Mouse (Mus musculus) erythroblast, embryonic 14.5 days (primary cell): ENCODE data around the gene Sppl3.

Experiments used
- GATA1 ChIP-seq: IDR thresholded peaks from 2 replicates; pipeline ENCODE4 v1.6.1; 2012; ENCODE audit warnings: low read length, inconsistent platforms, mixed read lengths
- TAL1 ChIP-seq: IDR thresholded peaks from 3 replicates; pipeline ENCODE4 v1.6.1; 2012; ENCODE audit warnings: low read length, inconsistent platforms, mixed read lengths

DNA sequence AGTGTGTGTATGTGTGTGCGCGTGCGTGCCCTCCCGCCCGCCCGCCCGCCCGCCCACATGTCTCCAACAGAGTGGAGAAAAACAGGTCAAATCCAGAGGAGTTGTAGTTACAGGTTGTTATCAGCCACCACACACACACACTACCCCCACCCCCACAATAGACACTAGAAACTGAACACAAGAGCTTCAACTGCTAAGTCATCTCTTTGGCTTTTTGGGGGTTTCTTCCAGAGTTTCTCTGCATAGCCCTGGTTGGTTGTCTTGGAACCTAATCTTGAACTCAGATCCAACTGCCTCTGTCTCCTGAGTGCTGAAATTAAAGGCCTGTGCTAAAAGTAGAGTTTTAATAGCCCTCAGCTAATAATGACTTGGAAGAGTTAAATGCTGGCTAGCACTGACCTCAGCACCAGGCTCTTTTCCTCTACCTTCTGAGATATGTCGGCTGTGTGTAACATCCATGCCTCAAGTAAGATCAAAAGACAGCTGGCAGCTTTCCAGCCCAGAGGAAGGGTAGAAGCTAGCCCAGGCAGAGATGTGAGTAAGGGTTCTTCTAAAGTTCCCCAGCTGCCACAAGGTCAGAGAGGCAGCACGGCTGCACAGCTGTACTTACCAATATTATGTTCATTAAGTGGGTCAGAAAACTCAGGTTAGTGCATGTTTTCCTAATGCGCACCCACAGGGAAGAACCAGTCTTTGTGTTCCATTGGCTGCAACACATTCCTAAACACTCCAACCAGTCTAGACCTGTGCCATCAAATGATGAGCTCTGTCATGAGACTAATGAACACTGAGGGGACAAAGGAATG, 60.4 kb downstream of the Sppl3 start:
- TF ChIP-seq GATA1, result 0 out of 2 replicates have a peak, but pooled peaks have one; percentile 10
- no peak for TF ChIP-seq TAL1
